Mouse (Mus musculus): Measurements from ENCODE around the gene Figla.

GRCm38 (mm10) chr6:86060170-86060569, 44.2 kb downstream of the Figla start:
- TF ChIP-seq CTCF (IDR thresholded peaks at IDR 0.05; ENCODE audit: low read depth, low read length) (no peak), POLR2A (IDR thresholded peaks at IDR 0.05; ENCODE audit: extremely low read depth, insufficient read depth, low read length) (no peak)

Measured in liver, adult 2 months (tissue).